Mouse (Mus musculus): ENCODE measurements around the gene Sap30l.
"Not testable (repeated sequence)": the region's sequence is repeated elsewhere in the genome, so short reads cannot be mapped to it uniquely, and the experiment has no call there.

The Sap30l gene

GRCm38 (mm10) chr11:57799456-57799855 is 2.0 kb upstream of the Sap30l start:
- no peak for DNase-seq (ENCODE audit: extremely low read depth, low read depth, low spot score)

GRCm38 (mm10) chr11:57800266-57800951 is 1.0 kb upstream of the Sap30l start:
- DNase-seq (ENCODE audit: extremely low read depth, low read depth, low spot score): no peak

- no peak for DNase-seq (ENCODE audit: extremely low read depth, low read depth, low spot score)
Observed at GRCm38 (mm10) chr11:57801766-57802510, 501 bp downstream of the Sap30l start.

- no peak for DNase-seq (ENCODE audit: extremely low read depth, low read depth, low spot score)
Observed at GRCm38 (mm10) chr11:57802511-57802870, 1.1 kb downstream of the Sap30l start.

- no peak for DNase-seq (ENCODE audit: extremely low read depth, low read depth, low spot score)
Observed at GRCm38 (mm10) chr11:57805047-57805446, 3.6 kb downstream of the Sap30l start.

- DNase-seq (ENCODE audit: extremely low read depth, low read depth, low spot score): no peak
Observed at GRCm38 (mm10) chr11:57809017-57809731, 7.7 kb downstream of the Sap30l start.

GRCm38 (mm10) chr11:57809732-57810098 is 8.3 kb downstream of the Sap30l start:
- no peak for DNase-seq (ENCODE audit: extremely low read depth, low read depth, low spot score)

- DNase-seq (ENCODE audit: extremely low read depth, low read depth, low spot score): no peak
Observed at GRCm38 (mm10) chr11:57811006-57811405, 9.6 kb downstream of the Sap30l start.

- no peak for DNase-seq (ENCODE audit: extremely low read depth, low read depth, low spot score)
Observed at GRCm38 (mm10) chr11:57812212-57812611, 10.8 kb downstream of the Sap30l start.

- no peak for DNase-seq (ENCODE audit: extremely low read depth, low read depth, low spot score)
Observed at GRCm38 (mm10) chr11:57813641-57814040, 12.2 kb downstream of the Sap30l start.

- no peak for DNase-seq (ENCODE audit: extremely low read depth, low read depth, low spot score)
Observed at GRCm38 (mm10) chr11:57818189-57818588, 16.8 kb downstream of the Sap30l start.

GRCm38 (mm10) chr11:57819999-57820581 is 18.7 kb downstream of the Sap30l start:
- DNase-seq (ENCODE audit: extremely low read depth, low read depth, low spot score): no peak

GRCm38 (mm10) chr11:57823159-57823558 is 21.7 kb downstream of the Sap30l start:
- DNase-seq (ENCODE audit: extremely low read depth, low read depth, low spot score): not testable (repeated sequence)

GRCm38 (mm10) chr11:57823714-57824113 is 22.3 kb downstream of the Sap30l start:
- DNase-seq (ENCODE audit: extremely low read depth, low read depth, low spot score): no peak

GRCm38 (mm10) chr11:57825234-57825633 is 23.8 kb downstream of the Sap30l start:
- DNase-seq (ENCODE audit: extremely low read depth, low read depth, low spot score): not testable (repeated sequence)

GRCm38 (mm10) chr11:57827048-57827914 is 25.8 kb downstream of the Sap30l start:
- no peak for DNase-seq (ENCODE audit: extremely low read depth, low read depth, low spot score)

GRCm38 (mm10) chr11:57827915-57828545 is 26.6 kb downstream of the Sap30l start:
- DNase-seq (ENCODE audit: extremely low read depth, low read depth, low spot score): no peak

GRCm38 (mm10) chr11:57828955-57829870 is 27.8 kb downstream of the Sap30l start:
- no peak for DNase-seq (ENCODE audit: extremely low read depth, low read depth, low spot score)

Measured in fat pad, adult 2 months (tissue).